Mouse (Mus musculus) myocyte (in vitro differentiated cells): ENCODE results near the gene Ticrr.

Experiments used
- CEBPB ChIP-seq: IDR thresholded peaks from 2 replicates; pipeline ENCODE4 v1.6.1; 2011; ENCODE audit warnings: mild to moderate bottlenecking, moderate library complexity; ENCODE audit not compliant: poor library complexity, insufficient read depth, severe bottlenecking
- E2F4 ChIP-seq: IDR thresholded peaks from one replicate; pipeline ENCODE4 v1.6.1; 2011; ENCODE audit warnings: mild to moderate bottlenecking, control low read depth, moderate library complexity; ENCODE audit not compliant: insufficient read depth
- MYOD1 ChIP-seq, 3 experiments: IDR thresholded peaks; one replicate each; pipeline ENCODE4 v1.6.1; 2011; ENCODE audit warnings: control low read depth in 2 of 3, low read depth in 2 of 3, mild to moderate bottlenecking in 2 of 3, moderate library complexity in 1 of 3; ENCODE audit not compliant: insufficient read length in 2 of 3, control insufficient read depth in 1 of 3
- MYOG ChIP-seq, 3 experiments: IDR thresholded peaks; one replicate each; pipeline ENCODE4 v1.6.1; 2011; ENCODE audit warnings: control low read depth in 2 of 3, low read depth in 2 of 3, mild to moderate bottlenecking in 2 of 3; ENCODE audit not compliant: insufficient read length in 2 of 3, control insufficient read depth in 1 of 3, insufficient read depth in 1 of 3
- POLR2A ChIP-seq: IDR thresholded peaks from one replicate; pipeline ENCODE4 v1.6.1; 2011; ENCODE audit warnings: low read depth, mild to moderate bottlenecking, control low read depth, moderate library complexity; ENCODE audit not compliant: insufficient read length
- POLR2AphosphoS2 ChIP-seq: IDR thresholded peaks from one replicate; pipeline ENCODE4 v1.6.1; 2011; ENCODE audit warnings: low read depth, control low read depth; ENCODE audit not compliant: insufficient read length
- TCF12 ChIP-seq: IDR thresholded peaks from one replicate; pipeline ENCODE4 v1.6.1; 2011; ENCODE audit warnings: mild to moderate bottlenecking, control low read depth; ENCODE audit not compliant: poor library complexity, insufficient read depth, severe bottlenecking
- USF1 ChIP-seq: IDR thresholded peaks from one replicate; pipeline ENCODE4 v1.6.1; 2011; ENCODE audit warnings: low read depth, mild to moderate bottlenecking, control low read depth, moderate library complexity

DNA sequence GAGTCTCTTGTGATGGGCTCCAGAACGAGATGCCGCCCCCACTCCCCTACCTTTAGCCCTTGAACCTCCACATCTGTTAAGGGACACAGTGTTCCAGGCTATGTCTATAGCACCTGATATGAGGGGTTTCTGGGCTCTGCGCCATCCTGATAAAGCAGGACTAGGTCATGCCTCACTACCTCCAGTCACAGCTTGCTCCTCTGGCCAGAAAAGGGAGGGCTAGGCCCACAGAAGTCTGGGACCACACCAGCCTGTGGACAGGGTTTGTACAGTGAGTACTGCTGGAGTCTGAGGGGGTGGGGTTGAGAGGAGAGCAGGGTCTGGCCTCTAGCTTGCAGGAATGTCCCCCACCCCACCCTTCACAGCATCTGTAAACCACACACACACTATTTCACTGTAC, 12.8 kb upstream of the Ticrr start:
- TF ChIP-seq TCF12 (no peak), MYOG (IDR thresholded peaks at IDR 0.05; ENCODE audit: control insufficient read depth in 1 of 3, insufficient read depth in 1 of 3, insufficient read length in 2 of 3, low read depth in 2 of 3) (no peak), USF1 (no peak), CEBPB (no peak), E2F4 (no peak), POLR2A (no peak), POLR2AphosphoS2 (no peak), MYOD1 (IDR thresholded peaks at IDR 0.05; ENCODE audit: control insufficient read depth in 1 of 3, insufficient read length in 2 of 3, low read depth in 2 of 3) (no peak)
